Mouse (Mus musculus) testis, adult 2 months (tissue): ENCODE data around the gene Traf2.

Experiments
- CTCF ChIP-seq: fragments of 200-500 bp; IDR thresholded peaks from 2 replicates; pipeline ENCODE4 v1.5.1; 2012; ENCODE audit warnings: low read depth, mild to moderate bottlenecking, inconsistent platforms, low read length, moderate library complexity; ENCODE audit not compliant: control insufficient read depth, insufficient read depth, insufficient replicate concordance
- POLR2A ChIP-seq: fragments of 200-500 bp; IDR thresholded peaks from 2 replicates; pipeline ENCODE4 v1.6.1; 2012; ENCODE audit warnings: low read depth, mild to moderate bottlenecking, inconsistent platforms, low read length, moderate library complexity; ENCODE audit not compliant: control insufficient read depth

GRCm38 (mm10) chr2:25569323-25569722, 22.6 kb upstream of the Traf2 start:
- TF ChIP-seq POLR2A (no peak), CTCF (no peak)
